Mouse (Mus musculus) heart, postnatal 4 days (tissue): Measurements from ENCODE around the gene Qrich2. TPM values are rescaled to one million over a fixed set of nuclear protein-coding genes. Genes with fewer than 3 reads are reported as not detected.

ENCODE experiments used
- DNase-seq: peaks from one replicate; pipeline ENCODE4 v3.0.0; 2021
- total RNA-seq, 2 experiments: library from RNA; stranded (reverse); gene quantifications; 2 replicates each; pipeline ENCODE4 v1.2.3; 2021

Gene Qrich2
- total RNA-seq, 2 experiments from 2014 or later: 0.05 TPM; not detected in 1

- DNase-seq: no peak
Observed at GRCm38 (mm10) chr11:116406231-116406728, 59.8 kb downstream of the Qrich2 start.

GRCm38 (mm10) chr11:116405601-116406000 lies 60.4 kb downstream of the Qrich2 start:
- DNase-seq: no peak

GRCm38 (mm10) chr11:116400560-116400959 lies 65.5 kb downstream of the Qrich2 start:
- no peak for DNase-seq

GRCm38 (mm10) chr11:116398348-116398677 lies 67.7 kb downstream of the Qrich2 start:
- no peak for DNase-seq

- DNase-seq: no peak
Observed at GRCm38 (mm10) chr11:116397517-116398347, 68.3 kb downstream of the Qrich2 start.

GRCm38 (mm10) chr11:116396934-116397330 lies 69.1 kb downstream of the Qrich2 start:
- no peak for DNase-seq

GRCm38 (mm10) chr11:116396276-116396933 lies 69.6 kb downstream of the Qrich2 start:
- no peak for DNase-seq

- DNase-seq: no peak
Observed at GRCm38 (mm10) chr11:116394769-116395168, 71.3 kb downstream of the Qrich2 start.

Other genes starting within 250 kb of the Qrich2 start
- 1 to 10 TPM; 1.2 to 1.6 TPM for gene Evpl, start 228.2 kb downstream of the Qrich2 start, total RNA-seq
- 10 to 100 TPM; 60.5 to 61.7 TPM for gene Srp68, start 192.0 kb downstream of the Qrich2 start, total RNA-seq
- gene Galr2, start 185.3 kb downstream of the Qrich2 start, total RNA-seq: not detected
- 10 to 100 TPM; 54.0 to 62.6 TPM for gene Exoc7, start 159.0 kb downstream of the Qrich2 start, total RNA-seq
- gene Foxj1, start 130.8 kb downstream of the Qrich2 start, total RNA-seq: under 1 TPM in 1 of 2 experiments, not detected in 1; 0.23 TPM
- gene Rnf157, start 53.2 kb downstream of the Qrich2 start, total RNA-seq: 10 to 100 TPM; 11.9 to 12.4 TPM
- gene Ubald2, start 32.1 kb downstream of the Qrich2 start, total RNA-seq: 10 to 100 TPM; 52.8 to 55.5 TPM
- gene Prpsap1, start 28.0 kb upstream of the Qrich2 start, total RNA-seq: 10 to 100 TPM; 53.6 to 55.5 TPM
- 1 to 10 TPM; 4.6 to 5.1 TPM for gene Sphk1, start 64.7 kb upstream of the Qrich2 start, total RNA-seq
- gene Ube2o, start 115.2 kb upstream of the Qrich2 start, total RNA-seq: 10 to 100 TPM; 29.1 to 33.8 TPM
- not detected for gene Aanat, start 120.2 kb upstream of the Qrich2 start, total RNA-seq
- 10 to 100 TPM; 16.4 to 17.5 TPM for gene Rhbdf2, start 160.8 kb upstream of the Qrich2 start, total RNA-seq
- gene Prcd, start 187.3 kb upstream of the Qrich2 start, total RNA-seq: 1 to 10 TPM; 1.1 to 1.5 TPM
- 10 to 100 TPM; 46.2 to 57.9 TPM for gene Cygb, start 188.1 kb upstream of the Qrich2 start, total RNA-seq